Comparison of ENCODE assay signal across 24 mouse cellular contexts in the genomic region with DNA sequence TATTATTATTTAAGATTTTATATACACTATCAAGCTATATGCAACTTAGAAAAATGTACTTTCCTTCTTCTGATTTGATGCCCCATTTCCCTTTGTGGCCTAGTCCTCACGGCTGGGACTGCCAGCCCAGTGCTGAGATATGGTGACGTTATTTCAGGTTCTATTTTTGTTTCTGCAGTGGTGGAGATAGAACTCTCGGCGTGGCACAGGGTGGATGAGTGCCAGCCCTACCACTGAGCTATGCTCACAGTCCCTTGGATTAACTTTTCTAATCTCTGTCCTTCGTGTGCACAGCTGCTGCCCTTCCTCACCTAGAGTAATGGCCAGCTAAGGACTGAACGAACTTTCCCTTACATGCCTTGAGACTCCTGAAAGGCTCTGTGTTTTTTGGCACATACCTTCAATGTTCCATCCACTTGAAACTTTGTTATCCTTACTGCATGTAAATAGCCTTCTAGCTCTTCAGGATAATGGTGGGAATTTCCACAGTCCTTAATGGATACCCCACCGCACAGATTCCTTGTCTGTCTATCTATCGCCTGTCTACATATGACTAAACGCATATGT.
"Had no signal": no experiment of that assay in that cellular context is flagged by ENCODE, and none has a peak within 500 bp of the region (broad histone marks: within the 10 kb centered on the region; RNA-seq: fewer than 3 reads in every experiment).

No protein-coding gene starts in this region.

- H3K9ac ChIP-seq: limb, embryonic 13.5 days; liver, embryonic 12.5 days; liver, embryonic 15.5 days; lung, embryonic 15.5 days; neural tube, embryonic 12.5 days; neural tube, embryonic 15.5 days had no signal

- H3K36me3 ChIP-seq: limb, embryonic 10.5 days; limb, embryonic 13.5 days; liver, embryonic 12.5 days; liver, embryonic 15.5 days; lung, embryonic 15.5 days; midbrain, embryonic 10.5 days; neural tube, embryonic 12.5 days; neural tube, embryonic 15.5 days had no signal

- DNase-seq: kidney, adult 2 months; kidney, postnatal 25 days; layer of hippocampus, adult 9-11 months; liver; lung, adult 18-20 months; lung, postnatal 10 days; lung, postnatal 36 days; midbrain, embryonic 14.5 days; right cerebral cortex, adult 18-20 months; right cerebral cortex, postnatal 14 days; right cerebral cortex, postnatal 4 days; thymus, adult 18-20 months; thymus, postnatal 36 days had no signal

- H3K9me3 ChIP-seq: limb, embryonic 10.5 days; limb, embryonic 13.5 days; liver, embryonic 12.5 days; liver, embryonic 15.5 days; lung, embryonic 15.5 days; midbrain, embryonic 10.5 days; neural tube, embryonic 12.5 days; neural tube, embryonic 15.5 days had no signal

- H3K4me3 ChIP-seq: layer of hippocampus, adult 2 months; limb, embryonic 10.5 days; limb, embryonic 13.5 days; liver, embryonic 12.5 days; liver, embryonic 15.5 days; lung, embryonic 15.5 days; midbrain, embryonic 10.5 days; neural tube, embryonic 12.5 days; neural tube, embryonic 15.5 days had no signal

- H3K4me1 ChIP-seq: limb, embryonic 13.5 days; liver, embryonic 12.5 days; liver, embryonic 15.5 days; lung, embryonic 15.5 days; midbrain, embryonic 10.5 days; neural tube, embryonic 12.5 days; neural tube, embryonic 15.5 days had no signal

- ATAC-seq: liver, embryonic 12.5 days had no signal

- H3K27ac ChIP-seq: kidney, postnatal 0 days; layer of hippocampus, adult 2 months; limb, embryonic 10.5 days; limb, embryonic 13.5 days; liver, embryonic 12.5 days; liver, embryonic 15.5 days; lung, embryonic 15.5 days; midbrain, embryonic 10.5 days; neural tube, embryonic 12.5 days; neural tube, embryonic 15.5 days; stomach, postnatal 0 days had no signal

- H3K27me3 ChIP-seq: liver, embryonic 12.5 days; liver, embryonic 15.5 days; neural tube, embryonic 12.5 days; neural tube, embryonic 15.5 days had no signal

- H3K4me2 ChIP-seq: limb, embryonic 13.5 days; liver, embryonic 12.5 days; liver, embryonic 15.5 days; lung, embryonic 15.5 days; neural tube, embryonic 12.5 days; neural tube, embryonic 15.5 days had no signal
